Mouse (Mus musculus) spleen, adult 2 months (tissue): ENCODE measurements around the gene Olfr1535.

Source experiments
- CTCF ChIP-seq: fragments of 200-500 bp; IDR thresholded peaks from 2 replicates; pipeline ENCODE4 v1.5.1; 2011; ENCODE audit warnings: mild to moderate bottlenecking, inconsistent platforms; ENCODE audit not compliant: insufficient read depth, insufficient read length, insufficient replicate concordance; ENCODE audit errors: extremely low read depth
- POLR2A ChIP-seq: fragments of 200-500 bp; IDR thresholded peaks from 2 replicates; pipeline ENCODE4 v1.6.1; 2011; ENCODE audit warnings: low read depth, low read length, inconsistent platforms

DNA sequence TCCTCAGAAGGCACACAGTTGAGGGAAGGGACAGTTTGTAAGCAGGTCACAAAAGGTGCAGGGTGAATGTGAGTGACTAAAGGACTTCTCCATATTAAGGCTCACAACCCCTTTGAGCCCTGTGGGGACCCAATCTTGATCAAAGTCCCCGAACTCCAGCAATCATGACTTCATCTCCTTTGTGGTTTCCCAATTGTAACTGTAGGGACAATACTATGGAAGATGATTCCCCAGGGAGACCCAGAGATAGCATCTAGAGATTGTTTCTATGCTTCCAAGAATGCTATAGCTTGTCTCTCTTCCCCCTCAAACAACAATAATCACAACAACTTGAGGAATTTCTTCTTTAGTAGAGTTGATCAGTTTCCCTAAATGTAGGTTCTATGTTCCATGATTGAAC is 17.0 kb downstream of the Olfr1535 start, which contains the start of gene Olfr1366:
- TF ChIP-seq CTCF (no peak), POLR2A (no peak)
